Comparison of ENCODE assay signal across 7 mouse cellular contexts in the genomic region with DNA sequence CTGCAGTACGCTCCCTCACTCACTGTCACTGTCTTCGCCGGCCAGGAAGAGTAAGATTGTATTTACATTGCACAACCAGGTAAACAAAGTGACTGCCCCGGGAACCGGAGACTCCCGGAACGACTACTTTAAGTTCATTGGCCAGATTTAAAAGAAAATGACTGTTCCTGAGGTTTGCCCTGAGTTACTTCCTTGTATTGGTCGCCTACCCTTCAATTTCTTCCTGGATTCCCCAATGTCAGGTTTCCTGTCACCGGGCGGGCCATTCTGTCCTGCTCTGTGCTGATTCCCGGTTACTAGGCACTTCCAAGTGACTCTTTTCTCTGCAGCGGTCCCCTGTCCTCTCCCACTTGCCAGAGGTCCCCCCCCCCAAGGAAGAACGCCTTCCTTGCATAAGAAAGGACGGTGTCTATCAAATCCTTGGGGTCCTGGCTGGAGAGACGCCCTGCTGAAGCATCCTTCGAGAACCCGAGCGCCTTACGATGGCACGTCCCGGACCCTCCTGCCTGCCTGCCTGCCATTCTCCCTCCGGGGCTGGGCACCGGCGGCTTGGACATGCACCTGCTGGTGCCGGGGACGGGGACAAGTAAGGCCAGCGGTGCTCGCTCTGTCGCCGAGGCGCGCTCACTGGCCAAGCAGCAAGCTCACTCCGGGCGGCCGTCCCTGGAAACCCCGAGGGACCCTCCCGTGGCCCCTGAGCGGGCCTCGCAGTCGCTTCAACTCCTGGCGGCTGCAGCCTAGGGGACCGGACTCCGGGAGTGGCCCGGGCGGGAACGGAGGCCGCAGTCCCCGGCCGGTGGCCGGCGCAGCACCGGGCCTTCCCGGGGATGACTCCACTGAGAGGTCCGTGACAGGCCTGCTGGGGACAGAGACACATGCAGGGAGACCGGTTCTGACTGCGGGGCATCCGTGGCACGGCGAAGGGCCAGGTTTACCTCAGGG. TPM values are rescaled to one million over a fixed set of nuclear protein-coding genes. Genes with fewer than 3 reads are reported as not detected.
DNase-seq lines count a peak whose midpoint lies in the region; ATAC-seq and TF ChIP-seq lines count a peak whose summit lies in the region.

No protein-coding gene starts in this region.

- H3K27ac ChIP-seq in embryonic fibroblast, embryonic 13.5 days (ENCODE audit: insufficient read depth, low read length), result no peak overlapping the region
- peak overlapping the region; percentile 99 for H3K27ac ChIP-seq in intestine, postnatal 0 days (ENCODE audit: low read depth, low read length)
- peak overlapping the region; percentile 100 for H3K27ac ChIP-seq in midbrain, embryonic 15.5 days

- no peak for DNase-seq in lung, adult 2 months
- DNase-seq in lung, postnatal 4 days, result no peak
- peak; percentile 10 for DNase-seq in T-cell, adult 2 months (ENCODE audit: low spot score)
- no peak for DNase-seq in ovary, postnatal 14 days (ENCODE audit: low spot score)

- H3K9me3 ChIP-seq in intestine, postnatal 0 days (ENCODE audit: control insufficient read depth), result no peaks in the 10 kb centered on the region
- H3K9me3 ChIP-seq in midbrain, embryonic 15.5 days, result no peaks in the 10 kb centered on the region

- no peak for TF ChIP-seq CTCF in lung, adult 2 months (IDR thresholded peaks at IDR 0.05; ENCODE audit: insufficient read depth, low read length)
- TF ChIP-seq CTCF in embryonic fibroblast, embryonic 13.5 days (IDR thresholded peaks at IDR 0.05; ENCODE audit: borderline replicate concordance, insufficient read depth, low read length), result no peak
- no peak for TF ChIP-seq CTCF in intestine, postnatal 0 days (IDR thresholded peaks at IDR 0.05; ENCODE audit: low read depth)

- TF ChIP-seq POLR2A in lung, adult 2 months (IDR thresholded peaks at IDR 0.05; ENCODE audit: borderline replicate concordance, extremely low read depth, low read depth, low read length), result no peak
- 0 out of 2 replicates have a peak, but pooled peaks have one; percentile 9 for TF ChIP-seq POLR2A in embryonic fibroblast, embryonic 13.5 days (IDR thresholded peaks at IDR 0.05; ENCODE audit: low read depth, low read length)

- peak; percentile 36 for ATAC-seq in intestine, postnatal 0 days
- ATAC-seq in midbrain, embryonic 15.5 days (replicated peaks), result no peak; the same call in 1 of the 2 replicates

- H3K9ac ChIP-seq in intestine, postnatal 0 days (ENCODE audit: low read depth, low read length), result peak overlapping the region; percentile 96
- peak overlapping the region; percentile 99 for H3K9ac ChIP-seq in midbrain, embryonic 15.5 days

- H3K4me1 ChIP-seq in lung, adult 2 months (ENCODE audit: control insufficient read depth, insufficient read depth, low read length), result peaks cover 4% of the 10 kb centered on the region; the same call in 1 of the 2 replicates
- H3K4me1 ChIP-seq in embryonic fibroblast, embryonic 13.5 days (ENCODE audit: control insufficient read depth, insufficient read depth, low read length), result peaks cover 2% of the 10 kb centered on the region; the same call in 1 of the 2 replicates
- no peaks in the 10 kb centered on the region for H3K4me1 ChIP-seq in intestine, postnatal 0 days (replicated peaks; ENCODE audit: control insufficient read depth, insufficient read depth, low read length)
- H3K4me1 ChIP-seq in midbrain, embryonic 15.5 days, result peaks cover 25% of the 10 kb centered on the region

- no peaks in the 10 kb centered on the region for H3K27me3 ChIP-seq in intestine, postnatal 0 days (replicated peaks; ENCODE audit: control insufficient read depth, insufficient read depth, low read length)
- H3K27me3 ChIP-seq in midbrain, embryonic 15.5 days (replicated peaks), result no peaks in the 10 kb centered on the region

- H3K36me3 ChIP-seq in intestine, postnatal 0 days (ENCODE audit: control insufficient read depth, insufficient read depth), result peaks cover 17% of the 10 kb centered on the region
- H3K36me3 ChIP-seq in midbrain, embryonic 15.5 days (replicated peaks), result peaks cover 16% of the 10 kb centered on the region

- peak overlapping the region; percentile 66 for H3K4me3 ChIP-seq in lung, adult 2 months (replicated peaks; ENCODE audit: extremely low read depth, low read depth, low read length)
- H3K4me3 ChIP-seq in embryonic fibroblast, embryonic 13.5 days (ENCODE audit: insufficient read depth, low read length), result peak overlapping the region; percentile 79
- peak overlapping the region; percentile 97 for H3K4me3 ChIP-seq in intestine, postnatal 0 days (ENCODE audit: low read depth, low read length)
- peak overlapping the region; percentile 99 for H3K4me3 ChIP-seq in midbrain, embryonic 15.5 days

- 1% methylated on average over 59 of the region's 59 CpGs for WGBS in lung, adult 2 months
- under 1% methylated on average over 59 of the region's 59 CpGs for WGBS in intestine, postnatal 0 days
- WGBS in midbrain, embryonic 15.5 days, result 2% methylated on average over 56 of the region's 59 CpGs

- peak overlapping the region; percentile 71 for H3K4me2 ChIP-seq in intestine, postnatal 0 days (replicated peaks; ENCODE audit: low read depth)
- H3K4me2 ChIP-seq in midbrain, embryonic 15.5 days, result peak overlapping the region; percentile 79

RNA-seq across cellular contexts. Expression of a gene that starts 1.2 kb away (rescaled TPM):
- 2.3 and 4.3 TPM in 2 replicates for polyA plus RNA-seq in lung, adult 2 months (2012; rRNA removed)
- polyA plus RNA-seq in embryonic fibroblast, embryonic 13.5 days (2011; ENCODE audit: insufficient read length, low read depth, missing spikeins), result 8.5 and 10.3 TPM in 2 replicates
- 9.2 and 9.6 TPM in 2 replicates for polyA plus RNA-seq in intestine, postnatal 0 days (2015; fragmentation: Nextera tagmentation; extraction: Ambion mirVana)
- polyA plus RNA-seq in midbrain, embryonic 15.5 days (2015; fragmentation: Nextera tagmentation; extraction: Ambion mirVana), result 42.2 and 44.7 TPM in 2 replicates

RNA-seq across cellular contexts. Expression of a gene that starts 28.4 kb away (rescaled TPM):
- polyA plus RNA-seq in lung, adult 2 months (2012; rRNA removed), result 2.0 and 4.6 TPM in 2 replicates
- not detected in 2 replicates for polyA plus RNA-seq in embryonic fibroblast, embryonic 13.5 days (2011; ENCODE audit: insufficient read length, low read depth, missing spikeins)
- polyA plus RNA-seq in intestine, postnatal 0 days (2015; fragmentation: Nextera tagmentation; extraction: Ambion mirVana), result 1.4 and 1.7 TPM in 2 replicates
- polyA plus RNA-seq in midbrain, embryonic 15.5 days (2015; fragmentation: Nextera tagmentation; extraction: Ambion mirVana), result 0.40 and 0.91 TPM in 2 replicates

RNA-seq across cellular contexts. Expression of a gene that starts 32.6 kb away (rescaled TPM):
- polyA plus RNA-seq in lung, adult 2 months (2012; rRNA removed), result 37.9 and 61.1 TPM in 2 replicates
- polyA plus RNA-seq in embryonic fibroblast, embryonic 13.5 days (2011; ENCODE audit: insufficient read length, low read depth, missing spikeins), result not detected in 2 replicates
- polyA plus RNA-seq in intestine, postnatal 0 days (2015; fragmentation: Nextera tagmentation; extraction: Ambion mirVana), result 6.8 and 7.6 TPM in 2 replicates
- 13.6 and 14.4 TPM in 2 replicates for polyA plus RNA-seq in midbrain, embryonic 15.5 days (2015; fragmentation: Nextera tagmentation; extraction: Ambion mirVana)

RNA-seq across cellular contexts. Expression of a gene that starts 39.8 kb away (rescaled TPM):
- not detected in 2 replicates for polyA plus RNA-seq in lung, adult 2 months (2012; rRNA removed)
- polyA plus RNA-seq in embryonic fibroblast, embryonic 13.5 days (2011; ENCODE audit: insufficient read length, low read depth, missing spikeins), result not detected in 2 replicates
- not detected in 2 replicates for polyA plus RNA-seq in intestine, postnatal 0 days (2015; fragmentation: Nextera tagmentation; extraction: Ambion mirVana)
- polyA plus RNA-seq in midbrain, embryonic 15.5 days (2015; fragmentation: Nextera tagmentation; extraction: Ambion mirVana), result not detected in 2 replicates

RNA-seq across cellular contexts. Expression of a gene that starts 41.1 kb away (rescaled TPM):
- 7.2 and 7.5 TPM in 2 replicates for polyA plus RNA-seq in lung, adult 2 months (2012; rRNA removed)
- 9.5 and 11.9 TPM in 2 replicates for polyA plus RNA-seq in embryonic fibroblast, embryonic 13.5 days (2011; ENCODE audit: insufficient read length, low read depth, missing spikeins)
- 9.4 and 10.5 TPM in 2 replicates for polyA plus RNA-seq in intestine, postnatal 0 days (2015; fragmentation: Nextera tagmentation; extraction: Ambion mirVana)
- 13.0 and 15.3 TPM in 2 replicates for polyA plus RNA-seq in midbrain, embryonic 15.5 days (2015; fragmentation: Nextera tagmentation; extraction: Ambion mirVana)
